Mouse (Mus musculus) E14TG2a.4 (cell line): ENCODE results near the gene Csgalnact2.
A peak's percentile ranks its signal among the peaks of the same experiment; 100 is the strongest.

Experiments
- H3K27me3 ChIP-seq: 2 replicates; pipeline ENCODE4 v1.6.1; 2014; ENCODE audit warnings: low read length, control low read depth; ENCODE audit not compliant: insufficient read depth
- H3K36me3 ChIP-seq: 2 replicates; pipeline ENCODE4 v1.6.1; 2014; ENCODE audit warnings: low read length, control low read depth; ENCODE audit not compliant: insufficient read depth
- H3K4me1 ChIP-seq: replicated peaks from 2 replicates; pipeline ENCODE4 v1.6.1; 2014; ENCODE audit warnings: low read depth, low read length, control low read depth
- H3K4me3 ChIP-seq: replicated peaks from 2 replicates; pipeline ENCODE4 v1.5.1; 2014; ENCODE audit warnings: mild to moderate bottlenecking, low read length
- H3K9me3 ChIP-seq: 2 replicates; pipeline ENCODE4 v1.6.1; 2014; ENCODE audit warnings: low read length, control low read depth
- CTCF ChIP-seq: conservative IDR thresholded peaks from 2 replicates; pipeline ENCODE4 v1.5.1; 2014; ENCODE audit warnings: low read length
- NANOG ChIP-seq: IDR thresholded peaks from 2 replicates; pipeline ENCODE4 v1.6.1; 2014; ENCODE audit warnings: borderline replicate concordance, low read length, mixed read lengths
- POU5F1 ChIP-seq: IDR thresholded peaks from 2 replicates; pipeline ENCODE4 v1.6.1; 2014; ENCODE audit warnings: low read length, borderline replicate concordance

The Csgalnact2 gene

GRCm38 (mm10) chr6:118076256-118076655 is 62.7 kb downstream of the Csgalnact2 start:
- Histone ChIP-seq H3K4me1 (peaks cover 23% of the 10 kb centered on the region), H3K27me3 (peaks cover 3% of the 10 kb centered on the region; the same call in 1 of the 2 replicates), H3K9me3 (no peaks in the 10 kb centered on the region), H3K4me3 (no peak overlapping the region), H3K36me3 (no peaks in the 10 kb centered on the region)
- TF ChIP-seq CTCF (no peak), NANOG (no peak), POU5F1 (no peak)

- no peaks in the 10 kb centered on the region for H3K9me3 ChIP-seq
- 0 out of 2 replicates have a peak, but pooled peaks cover 3% of the 10 kb centered on the region for H3K27me3 ChIP-seq
- peaks cover 23% of the 10 kb centered on the region for H3K4me1 ChIP-seq
- H3K4me3 ChIP-seq: no peak overlapping the region
- no peaks in the 10 kb centered on the region for H3K36me3 ChIP-seq
- TF ChIP-seq NANOG (no peak), POU5F1 (no peak), CTCF (no peak)
Observed at GRCm38 (mm10) chr6:118074151-118074550, 64.8 kb downstream of the Csgalnact2 start.

- TF ChIP-seq CTCF: no peak
- TF ChIP-seq POU5F1: no peak
Observed at GRCm38 (mm10) chr6:118072176-118072575, 66.8 kb downstream of the Csgalnact2 start.

GRCm38 (mm10) chr6:118071416-118071815 is 67.5 kb downstream of the Csgalnact2 start:
- H3K36me3 ChIP-seq: no peaks in the 10 kb centered on the region
- H3K27me3 ChIP-seq: peaks cover 3% of the 10 kb centered on the region; the same call in 1 of the 2 replicates
- H3K4me1 ChIP-seq: peaks cover 46% of the 10 kb centered on the region
- H3K9me3 ChIP-seq: no peaks in the 10 kb centered on the region
- H3K4me3 ChIP-seq: no peak overlapping the region
- TF ChIP-seq POU5F1 (no peak), CTCF (no peak), NANOG (no peak)

More at GRCm38 (mm10) chr6:118072176-118072575, 66.8 kb downstream of the Csgalnact2 start:
- H3K4me3 ChIP-seq: no peak overlapping the region
- peaks cover 3% of the 10 kb centered on the region; the same call in 1 of the 2 replicates for H3K27me3 ChIP-seq
- no peaks in the 10 kb centered on the region for H3K36me3 ChIP-seq
- H3K9me3 ChIP-seq: no peaks in the 10 kb centered on the region
- H3K4me1 ChIP-seq: peaks cover 40% of the 10 kb centered on the region

- TF ChIP-seq POU5F1: no peak
- no peak for TF ChIP-seq CTCF
- no peak for TF ChIP-seq NANOG
- Histone ChIP-seq H3K27me3 (peaks cover 3% of the 10 kb centered on the region; the same call in 1 of the 2 replicates), H3K4me3 (no peak overlapping the region), H3K36me3 (no peaks in the 10 kb centered on the region), H3K9me3 (no peaks in the 10 kb centered on the region), H3K4me1 (peaks cover 46% of the 10 kb centered on the region)
Observed at GRCm38 (mm10) chr6:118071013-118071350, 68.0 kb downstream of the Csgalnact2 start.

GRCm38 (mm10) chr6:118070321-118071012 is 68.5 kb downstream of the Csgalnact2 start:
- Histone ChIP-seq H3K4me1 (peaks cover 45% of the 10 kb centered on the region), H3K9me3 (no peaks in the 10 kb centered on the region), H3K27me3 (peaks cover 4% of the 10 kb centered on the region; the same call in 1 of the 2 replicates), H3K36me3 (no peaks in the 10 kb centered on the region), H3K4me3 (no peak overlapping the region)
- TF ChIP-seq NANOG (no peak), CTCF (no peak), POU5F1 (no peak)

- H3K9me3 ChIP-seq: no peaks in the 10 kb centered on the region
- peak overlapping the region; percentile 82; the same call in 1 of the 2 replicates for H3K4me3 ChIP-seq
- H3K4me1 ChIP-seq: peaks cover 41% of the 10 kb centered on the region
- H3K36me3 ChIP-seq: no peaks in the 10 kb centered on the region
- H3K27me3 ChIP-seq: peaks cover 14% of the 10 kb centered on the region; the same call in 1 of the 2 replicates
- TF ChIP-seq NANOG (no peak), CTCF (peak; percentile 33), POU5F1 (no peak)
Observed at GRCm38 (mm10) chr6:118067720-118068119, 71.2 kb downstream of the Csgalnact2 start.

GRCm38 (mm10) chr6:118066199-118067081 is 72.5 kb downstream of the Csgalnact2 start:
- Histone ChIP-seq H3K9me3 (no peaks in the 10 kb centered on the region), H3K4me1 (peaks cover 41% of the 10 kb centered on the region), H3K36me3 (no peaks in the 10 kb centered on the region), H3K4me3 (peak overlapping the region; percentile 82), H3K27me3 (peaks cover 14% of the 10 kb centered on the region; the same call in 1 of the 2 replicates)
- no peak for TF ChIP-seq POU5F1
- no peak for TF ChIP-seq NANOG
